Mouse (Mus musculus) urinary bladder, postnatal 25 days (tissue): ENCODE measurements around the gene Usp22.

ENCODE experiments used
- DNase-seq: peaks from one replicate; pipeline ENCODE4 v3.0.0; 2022; ENCODE audit warnings: low spot score

Usp22 gene

GRCm38 (mm10) chr11:61102397-61103339 is 72.2 kb downstream of the Usp22 start:
- DNase-seq = no peak
